Mouse (Mus musculus): ENCODE results near the gene Nr6a1.

Nr6a1 gene

DNA sequence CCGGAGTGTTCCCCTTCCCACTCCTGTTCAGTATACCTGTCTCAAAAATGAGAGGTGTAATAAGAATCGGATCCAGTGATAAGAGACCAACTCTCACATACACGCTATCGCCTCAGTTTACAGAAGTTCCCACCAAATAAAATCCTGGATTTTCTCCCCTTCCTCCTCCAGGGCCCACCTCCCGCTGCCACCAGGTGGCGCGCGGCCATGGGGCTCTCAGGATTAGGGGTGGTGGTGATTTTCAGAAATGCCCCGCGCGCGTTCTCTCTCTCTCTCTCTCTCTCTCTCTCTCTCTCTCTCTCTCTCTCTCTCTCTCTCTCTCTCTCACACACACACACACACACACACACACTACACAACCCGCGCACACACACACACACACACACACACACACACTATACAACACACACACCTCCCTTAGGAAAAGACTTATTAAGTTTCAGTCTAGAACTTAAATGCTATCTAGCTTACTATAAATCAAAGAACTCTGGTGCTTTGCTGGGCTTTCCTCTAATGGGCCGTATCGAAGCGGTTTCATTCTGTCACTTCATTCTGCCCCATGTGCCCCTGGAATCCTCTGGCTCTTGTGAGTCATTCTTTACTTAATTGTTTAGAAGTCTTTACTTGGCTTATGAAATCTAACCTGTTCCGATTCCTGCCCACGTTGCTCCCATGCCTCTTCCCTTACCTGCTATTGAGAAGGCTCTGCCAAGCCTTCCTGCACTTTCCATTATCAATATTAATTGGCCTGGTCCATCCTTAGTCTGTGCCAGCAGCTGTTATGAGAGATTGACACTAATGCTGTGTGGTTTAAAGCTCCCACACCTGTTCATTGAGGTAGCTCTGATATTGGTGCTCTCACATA is at the start of gene Nr6a1:
Nr6a1 (minus strand) TSS at position 574 of the 865 bp plus-strand sequence.
- DNase-seq (ENCODE audit: low spot score in 2 of 2) = peak; percentile 59 to 81

DNA sequence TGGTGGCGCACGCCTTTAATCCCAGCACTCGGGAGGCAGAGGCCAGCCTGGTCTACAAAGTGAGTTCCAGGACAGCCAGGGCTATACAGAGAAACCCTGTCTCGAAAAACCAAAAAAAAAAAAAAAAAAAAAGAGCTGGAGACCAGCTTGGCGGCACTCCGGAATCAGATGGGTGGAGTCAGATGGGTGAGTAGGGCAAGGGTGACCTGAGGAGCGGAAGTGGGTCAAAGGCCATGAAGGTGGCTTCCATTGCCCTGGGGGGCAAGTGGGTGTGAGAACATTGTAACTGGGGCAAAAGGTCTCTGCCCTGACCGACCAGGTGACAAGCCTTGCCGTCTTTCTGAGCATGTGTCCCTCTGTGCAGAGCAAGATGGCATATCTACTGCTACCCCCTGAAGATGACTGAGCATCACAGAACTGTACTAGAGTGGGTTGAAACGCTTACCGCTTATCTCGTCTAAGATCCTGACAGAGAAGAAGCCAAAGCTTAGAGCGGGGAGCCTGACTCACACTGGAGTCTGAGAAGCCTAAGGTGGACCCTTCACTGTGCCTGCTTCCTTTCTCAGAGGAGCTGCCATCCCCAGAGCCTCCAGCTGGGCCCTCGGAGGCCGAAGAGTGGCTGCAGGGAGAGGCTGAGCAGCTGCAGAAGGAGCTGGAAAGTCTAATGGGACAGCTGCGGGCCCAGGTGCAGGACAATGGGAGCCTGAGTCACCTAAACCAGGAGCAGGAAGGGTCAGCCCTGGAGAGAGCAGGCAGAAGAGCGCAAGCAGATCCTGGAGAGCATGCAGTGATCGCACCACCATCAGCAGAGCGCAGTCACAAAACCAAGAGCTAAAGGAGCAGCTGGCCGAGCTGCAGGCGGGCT is 48.7 kb upstream of the Nr6a1 start:
- no peak for DNase-seq (ENCODE audit: low spot score in 2 of 2)

DNA sequence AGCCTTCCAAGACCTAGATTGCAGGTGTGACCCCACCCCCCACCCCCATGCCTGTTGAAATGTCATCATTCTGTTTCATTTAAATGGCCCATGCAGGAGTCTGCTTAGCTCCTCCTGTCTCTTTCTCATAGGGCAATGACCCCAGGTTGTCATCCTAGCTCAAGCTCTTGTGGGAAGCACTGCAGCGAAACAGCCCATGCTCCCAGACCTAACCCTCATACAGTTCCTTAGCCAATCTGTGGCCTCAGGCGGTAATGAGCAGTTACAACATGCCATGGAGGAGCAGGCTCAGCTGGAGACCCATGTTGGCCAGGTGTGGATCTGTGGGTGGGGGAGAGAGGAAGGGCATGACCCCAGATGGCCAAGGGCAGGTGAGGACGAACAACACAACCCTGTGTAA is 47.7 kb upstream of the Nr6a1 start:
- DNase-seq (ENCODE audit: low spot score in 2 of 2) = no peak

DNA sequence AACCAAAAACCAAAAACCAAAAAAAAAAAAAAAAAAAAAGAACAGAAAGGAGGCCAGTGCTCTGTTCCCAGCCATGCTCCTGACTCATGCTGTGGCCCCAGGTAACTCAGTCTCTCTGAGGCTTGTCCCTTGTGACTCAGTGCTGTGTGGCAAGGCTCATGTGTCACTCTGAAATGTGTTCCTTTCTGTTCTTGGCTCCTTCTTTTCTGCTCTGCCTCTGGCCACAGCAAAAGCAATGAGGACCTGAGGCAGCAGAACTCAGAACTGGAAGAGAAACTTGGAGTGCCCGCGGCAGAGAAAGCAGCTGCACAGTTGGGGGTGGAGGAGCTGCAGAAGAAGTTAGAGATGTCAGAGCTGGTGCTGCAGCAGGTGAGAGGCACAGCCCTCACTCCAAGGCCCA is 46.7 kb upstream of the Nr6a1 start:
- DNase-seq (ENCODE audit: low spot score in 2 of 2) = no peak

DNA sequence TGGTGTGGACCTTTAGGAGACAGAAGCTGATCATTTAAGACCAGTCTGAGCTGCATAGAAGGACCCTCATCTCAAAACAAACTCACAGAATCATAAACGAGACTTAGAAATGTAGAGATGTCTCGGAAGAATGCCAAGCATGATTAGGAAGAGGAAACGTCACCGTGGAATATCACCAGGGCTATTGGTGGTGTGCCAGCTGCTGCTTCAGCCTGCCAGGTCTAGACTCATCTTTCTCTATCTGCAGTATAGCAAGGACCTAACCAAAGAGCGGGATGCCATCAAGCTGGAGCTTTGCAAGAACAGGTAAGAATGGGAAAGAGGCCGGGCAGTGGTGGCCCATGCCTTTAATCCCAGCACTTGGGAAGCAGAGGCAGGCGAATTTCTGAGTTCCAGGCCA is 46.2 kb upstream of the Nr6a1 start:
- no peak for DNase-seq (ENCODE audit: low spot score in 2 of 2)

DNA sequence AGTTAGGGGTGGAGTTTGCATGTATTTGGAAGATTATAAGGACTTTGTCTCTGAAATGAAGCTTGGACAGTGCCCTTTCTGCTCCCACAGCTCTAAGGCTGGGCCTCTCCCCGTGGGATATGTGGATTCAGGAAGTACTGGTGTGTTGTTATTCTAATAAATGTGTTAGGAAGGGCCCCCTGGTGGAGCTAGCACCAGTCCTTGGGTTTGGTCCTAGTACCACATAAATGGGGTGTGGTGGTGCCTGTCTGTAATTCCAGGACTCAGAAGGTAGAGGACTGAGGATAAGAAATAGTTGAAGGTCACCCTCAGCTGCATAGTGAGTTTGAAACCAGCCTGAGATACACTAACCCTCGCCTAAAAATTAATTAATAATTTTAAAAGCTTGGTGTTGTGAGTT is 45.7 kb upstream of the Nr6a1 start:
- DNase-seq (ENCODE audit: low spot score in 2 of 2) = no peak

DNA sequence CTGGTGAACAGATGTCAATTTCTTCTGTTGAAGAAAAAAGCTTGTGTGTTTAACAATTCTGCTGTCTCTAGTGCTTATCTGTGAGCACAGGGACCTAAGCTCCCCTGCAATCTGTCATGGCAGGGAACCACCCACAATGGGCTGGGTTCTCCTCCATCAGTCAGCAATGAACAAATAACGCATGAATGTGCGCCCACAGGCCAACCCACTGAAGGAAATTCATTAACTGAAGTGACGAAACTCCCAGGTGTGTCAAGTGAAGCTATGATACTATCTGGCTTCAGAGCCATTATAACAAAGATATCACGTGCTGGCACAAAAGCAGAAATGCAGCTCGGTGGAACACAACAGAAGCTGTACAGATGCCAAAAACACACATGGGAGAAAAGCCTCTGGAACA is 42.6 kb upstream of the Nr6a1 start:
- DNase-seq (ENCODE audit: low spot score in 2 of 2) = peak in 1 of 2 experiments; percentile 46

DNA sequence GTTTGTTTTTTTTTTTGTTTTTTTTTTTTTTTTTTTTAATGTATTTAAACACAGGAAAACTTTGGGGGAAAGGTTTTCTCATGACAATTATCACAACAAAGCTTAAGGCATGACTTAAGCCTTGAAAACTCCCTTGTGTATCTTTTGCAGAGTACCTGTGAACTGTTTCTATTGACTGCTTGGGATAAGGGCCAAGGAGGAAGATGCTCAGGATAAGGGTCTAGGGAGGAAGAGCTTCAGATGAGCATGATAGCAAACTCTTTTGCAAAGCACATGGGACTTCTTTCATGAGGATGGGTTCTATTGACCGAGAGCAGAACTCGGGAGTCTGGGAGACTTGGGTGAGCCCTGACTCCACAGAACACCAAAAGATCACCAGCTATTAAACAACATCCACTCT is 42.2 kb upstream of the Nr6a1 start:
- no peak for DNase-seq (ENCODE audit: low spot score in 2 of 2)

DNA sequence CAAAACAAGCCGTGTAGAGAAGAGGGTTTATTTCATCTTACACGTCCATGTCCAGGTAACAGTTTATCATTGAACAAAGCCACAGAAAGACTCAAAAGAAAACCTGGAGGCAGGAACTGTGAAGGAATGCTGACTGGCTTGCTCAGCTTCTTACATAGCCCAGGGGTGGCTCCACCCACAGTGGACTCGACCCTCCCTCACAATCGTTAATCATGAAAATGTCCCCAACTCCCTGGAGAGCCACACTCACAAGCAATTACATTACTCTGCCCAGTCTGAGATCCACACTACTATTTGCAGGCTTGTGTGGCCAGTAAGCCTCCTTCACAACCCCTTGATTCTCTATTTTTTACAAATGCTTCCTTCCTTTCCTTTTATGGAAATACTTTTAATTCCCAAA is 36.7 kb upstream of the Nr6a1 start:
- DNase-seq (ENCODE audit: low spot score in 2 of 2) = no peak

DNA sequence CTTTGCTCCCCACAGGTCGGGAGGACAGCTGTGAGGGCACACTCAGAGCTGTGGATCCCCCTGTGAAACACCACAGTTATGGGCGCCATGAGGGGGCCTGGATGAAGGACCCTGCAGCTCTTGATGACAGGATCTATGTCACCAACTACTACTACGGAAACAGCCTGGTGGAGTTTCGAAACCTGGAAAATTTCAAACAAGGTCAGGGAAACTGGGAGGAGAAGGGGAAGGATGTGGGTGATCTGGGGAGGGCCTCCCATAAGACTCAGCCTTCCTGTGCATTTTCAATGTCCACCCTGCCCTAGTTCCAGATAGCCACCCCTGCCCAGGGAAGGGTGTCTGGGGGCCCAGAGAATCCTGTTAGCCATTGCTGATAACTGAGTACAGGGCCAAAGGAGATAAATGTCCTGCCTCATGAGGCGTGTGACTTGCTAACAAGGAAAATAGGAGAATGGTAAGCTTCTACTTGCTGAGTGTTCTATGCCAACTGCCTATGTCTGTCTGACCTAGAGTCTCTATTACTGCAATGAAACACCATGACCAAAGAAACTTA is 30.3 kb upstream of the Nr6a1 start:
- no peak for DNase-seq (ENCODE audit: low spot score in 2 of 2)

DNA sequence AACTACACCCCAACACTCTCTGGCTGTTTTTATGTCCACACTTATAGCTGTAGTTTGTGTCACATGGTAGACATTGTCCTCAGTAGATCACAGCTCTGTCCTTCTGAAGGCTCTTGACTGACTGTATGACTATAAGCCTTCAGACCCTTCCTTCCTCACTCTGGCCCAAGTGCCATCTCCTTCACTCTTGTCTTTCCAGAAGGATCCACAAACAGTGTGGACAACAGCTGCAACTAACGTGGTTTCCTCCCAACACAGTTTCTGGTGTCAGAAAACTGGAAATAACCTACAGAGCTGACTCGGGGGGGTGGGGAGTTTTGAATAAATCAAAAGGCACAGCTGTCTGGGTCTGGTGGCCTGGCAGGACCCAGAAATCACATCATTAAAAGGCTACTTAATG is 28.6 kb upstream of the Nr6a1 start:
- DNase-seq (ENCODE audit: low spot score in 2 of 2) = no peak

DNA sequence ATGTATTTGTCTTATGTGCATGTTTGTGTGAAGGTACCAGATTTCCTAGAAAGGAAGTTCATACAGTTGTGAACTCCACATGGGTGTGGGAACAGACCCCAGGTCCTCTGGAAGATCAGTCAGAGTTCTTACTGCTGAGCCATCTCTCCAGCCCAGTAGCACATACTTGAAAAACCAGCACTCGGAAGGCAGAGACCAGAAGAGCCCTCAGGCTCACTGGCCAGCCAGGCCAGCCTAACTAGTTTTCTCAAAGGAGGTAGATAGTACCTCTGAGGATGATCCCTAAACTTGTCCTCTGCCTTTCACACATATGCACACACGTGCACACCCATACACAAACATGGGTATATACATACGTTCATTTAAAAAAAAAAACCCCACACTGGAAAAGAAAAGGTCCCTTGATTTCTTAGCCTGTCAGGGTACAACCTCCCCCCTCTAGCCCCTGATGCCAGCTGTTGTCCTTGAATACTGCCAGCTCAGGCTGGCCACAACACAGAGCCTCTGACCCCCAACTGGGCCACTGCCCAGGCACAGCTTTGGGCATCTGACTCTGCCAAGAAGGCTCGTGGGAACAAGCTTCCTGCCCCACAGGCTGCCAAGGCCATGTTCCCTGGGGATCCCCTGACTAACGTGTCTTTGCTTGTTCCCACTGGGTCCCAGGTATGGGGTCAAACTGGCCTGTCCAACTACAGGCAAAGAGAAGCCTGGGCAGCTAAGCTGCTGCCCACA is 25.8 kb upstream of the Nr6a1 start:
- peak in 1 of 2 experiments; percentile 16 for DNase-seq (ENCODE audit: low spot score in 2 of 2)

DNA sequence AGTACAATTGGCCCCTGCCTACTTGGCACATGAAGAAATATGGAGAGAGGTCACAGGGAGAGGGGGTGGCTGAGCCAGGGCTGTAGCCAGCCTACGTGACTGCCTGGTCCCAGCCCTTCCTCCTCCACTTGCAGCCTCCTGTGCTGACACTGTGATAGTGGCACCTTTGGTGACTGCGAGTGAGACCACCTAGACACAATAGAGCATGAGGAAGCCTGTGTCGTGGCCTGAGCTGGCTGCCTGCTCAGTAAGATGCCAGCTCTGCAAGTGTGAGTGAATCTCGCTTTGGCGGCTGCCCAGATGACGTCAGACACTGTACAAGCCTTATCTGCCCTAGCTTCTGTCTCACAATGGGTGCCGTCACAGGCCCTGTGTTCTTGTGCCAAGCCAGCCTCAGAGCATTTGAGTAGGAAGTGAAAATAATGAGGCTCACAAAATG is 22.8 kb upstream of the Nr6a1 start:
- peak; percentile 41 to 81 for DNase-seq (ENCODE audit: low spot score in 2 of 2)

DNA sequence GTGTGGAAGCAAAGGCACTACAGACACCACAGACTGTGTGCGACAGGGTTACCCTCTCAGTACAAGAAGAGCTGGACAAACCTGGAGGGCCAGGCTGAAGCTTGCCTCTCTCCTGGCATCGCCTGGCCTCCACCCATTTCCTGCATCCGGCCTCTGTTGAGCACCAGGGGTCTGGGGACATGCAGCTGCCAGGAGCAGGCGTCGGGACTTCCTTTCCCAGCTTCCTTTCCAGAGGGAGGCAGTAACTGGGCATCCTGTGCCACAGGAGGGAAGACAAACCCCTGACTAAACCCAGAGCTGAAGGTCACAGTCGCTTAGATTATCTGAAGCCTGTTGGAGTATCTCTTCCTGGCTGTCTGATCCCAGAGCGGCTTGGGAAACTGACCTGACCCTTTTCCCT is 20.1 kb upstream of the Nr6a1 start:
- DNase-seq (ENCODE audit: low spot score in 2 of 2) = no peak

DNA sequence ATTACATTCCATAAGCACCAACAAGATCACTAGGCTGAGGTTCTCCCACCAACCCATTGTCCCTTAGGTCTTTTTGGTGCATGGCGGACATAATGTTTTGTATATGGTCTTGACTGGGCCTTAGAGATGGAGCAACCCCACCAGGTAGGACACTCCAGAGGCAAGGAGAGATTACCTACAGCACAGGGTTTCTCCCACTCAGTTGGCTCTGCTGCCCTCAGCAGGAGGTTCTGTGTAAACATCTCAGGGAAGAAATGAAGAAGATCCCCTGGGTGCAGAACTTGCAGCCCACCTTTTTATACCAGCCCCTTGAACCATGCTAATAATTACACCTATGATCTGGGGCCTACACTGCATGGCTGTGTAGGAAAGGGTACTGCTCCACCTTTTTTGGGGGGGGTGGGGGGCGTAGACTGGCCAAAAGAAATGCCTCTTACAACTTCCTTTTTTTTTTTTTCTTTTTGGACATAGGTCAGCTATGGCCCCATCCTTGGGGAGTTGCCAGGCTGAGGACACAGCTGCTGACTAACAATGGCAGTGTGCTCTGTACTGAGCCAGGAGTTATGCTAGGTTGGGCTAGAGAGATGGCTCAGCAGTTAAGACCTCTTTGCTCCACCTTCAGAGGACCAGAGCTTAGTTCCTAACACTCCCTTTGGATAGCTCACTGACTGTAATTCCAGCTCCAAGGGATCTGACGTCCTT is 17.1 kb upstream of the Nr6a1 start:
- DNase-seq (ENCODE audit: low spot score in 2 of 2) = no peak

DNA sequence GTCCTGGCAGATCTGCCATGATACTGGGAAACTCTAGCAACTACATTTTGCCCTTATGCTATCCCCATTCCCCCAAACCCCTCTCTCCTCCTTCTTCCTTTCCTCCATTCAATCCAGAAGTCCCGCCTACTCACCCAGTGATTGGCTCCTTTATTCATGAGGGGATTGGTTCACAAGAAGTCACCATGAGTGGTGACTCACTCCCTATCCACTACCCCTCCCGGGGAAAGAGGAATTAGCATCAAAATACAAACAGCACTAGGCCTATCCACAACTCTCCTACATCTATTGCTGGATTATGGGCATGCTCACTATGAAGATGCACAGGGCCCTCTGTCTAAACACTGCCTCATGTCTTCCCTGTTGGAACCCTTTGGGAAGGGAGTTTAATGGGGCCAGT is 16.5 kb upstream of the Nr6a1 start:
- DNase-seq (ENCODE audit: low spot score in 2 of 2) = no peak

DNA sequence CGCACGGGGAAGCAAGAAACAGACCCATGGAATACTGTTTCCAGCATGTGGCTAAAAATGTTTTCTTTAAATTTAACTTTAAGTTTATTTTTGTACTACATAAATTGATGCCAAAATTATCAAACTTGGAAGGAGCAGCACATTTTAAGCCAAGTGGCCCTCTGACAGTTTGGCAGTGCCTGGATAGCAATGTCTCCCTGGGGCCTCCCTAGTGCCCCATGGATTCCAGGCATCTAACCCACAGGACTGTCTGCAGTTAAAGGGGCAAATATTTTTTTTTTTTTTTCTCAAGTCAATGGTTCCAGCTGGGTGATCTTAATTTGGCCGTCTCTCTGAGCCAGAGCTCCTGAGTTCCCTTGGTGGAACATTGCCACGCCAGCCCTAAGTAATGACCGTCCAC is 15.7 kb upstream of the Nr6a1 start:
- DNase-seq (ENCODE audit: low spot score in 2 of 2) = no peak

DNA sequence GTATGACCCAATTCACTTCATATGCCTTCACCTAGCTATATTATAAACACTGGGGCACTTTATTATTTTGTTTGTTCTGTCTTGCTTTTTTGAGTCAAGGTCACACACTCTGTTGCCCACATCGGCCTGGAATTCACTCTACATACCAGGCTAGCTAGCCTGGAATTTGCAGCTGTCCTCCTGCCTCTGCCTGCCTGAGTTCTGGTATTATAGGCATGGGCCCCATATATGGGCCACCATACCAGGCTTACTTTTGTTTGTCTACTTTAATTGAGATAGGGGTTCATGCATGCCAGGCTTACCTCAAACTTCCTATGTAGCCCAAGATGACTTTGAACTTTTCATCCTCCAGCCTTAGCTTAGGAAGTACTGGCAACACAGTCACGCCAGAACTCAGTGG is 14.4 kb upstream of the Nr6a1 start:
- no peak for DNase-seq (ENCODE audit: low spot score in 2 of 2)

DNA sequence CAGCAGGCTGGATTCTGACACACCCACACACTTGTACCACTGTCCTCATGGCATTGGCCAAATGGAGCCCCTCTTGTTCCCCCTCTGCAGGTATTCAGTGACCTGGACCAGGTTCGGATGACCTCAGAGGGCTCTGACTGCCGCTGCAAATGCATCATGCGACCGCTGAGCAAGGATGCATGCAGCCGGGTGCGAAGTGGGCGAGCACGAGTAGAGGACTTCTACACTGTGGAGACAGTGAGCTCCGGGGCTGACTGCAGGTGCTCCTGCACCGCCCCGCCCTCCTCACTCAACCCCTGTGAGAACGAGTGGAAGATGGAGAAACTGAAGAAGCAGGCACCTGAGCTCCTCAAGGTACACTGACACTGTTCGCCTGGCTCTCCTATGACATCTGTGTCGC is 13.9 kb upstream of the Nr6a1 start:
- DNase-seq (ENCODE audit: low spot score in 2 of 2) = no peak

DNA sequence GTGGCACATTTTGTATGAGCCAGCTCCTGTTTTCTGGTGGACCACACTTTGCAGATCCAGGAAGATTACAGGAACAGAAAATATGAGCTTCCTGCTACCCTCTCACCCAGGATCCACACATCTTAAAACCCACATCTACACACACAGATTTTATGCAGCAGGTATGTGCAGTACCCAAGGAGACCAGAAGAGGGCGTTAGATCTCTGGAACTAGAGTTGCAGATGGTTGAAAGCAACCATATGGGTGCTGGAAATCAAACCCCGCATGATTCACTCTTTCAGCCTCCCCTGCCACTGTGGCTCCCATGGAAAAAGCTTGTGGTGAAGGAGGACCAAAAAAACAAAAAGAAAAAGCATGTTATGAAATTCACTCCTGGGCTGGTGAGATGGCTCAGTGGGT is 11.6 kb upstream of the Nr6a1 start:
- DNase-seq (ENCODE audit: low spot score in 2 of 2) = peak in 1 of 2 experiments; percentile 21

DNA sequence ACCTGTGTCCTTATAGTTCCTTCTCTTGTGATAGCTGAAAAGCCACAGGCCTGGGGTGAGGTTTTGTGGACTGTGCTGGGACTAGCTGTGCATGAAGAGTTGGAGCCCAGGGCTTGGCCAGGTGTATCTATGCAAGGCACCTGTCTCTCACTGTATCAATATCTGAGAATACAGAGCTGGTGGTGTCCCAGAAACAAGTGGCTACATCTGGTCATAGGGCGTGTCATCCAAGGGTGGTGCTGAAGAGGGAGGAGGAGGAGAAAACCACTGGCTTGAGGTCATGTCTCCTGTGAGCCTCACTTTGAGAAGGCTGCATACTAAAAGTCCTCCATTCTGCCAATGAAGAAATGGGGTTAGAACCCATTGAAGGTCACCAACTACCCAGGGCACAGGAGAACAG is 10.5 kb upstream of the Nr6a1 start:
- DNase-seq (ENCODE audit: low spot score in 2 of 2) = peak in 1 of 2 experiments; percentile 15
